Mouse (Mus musculus) lung, postnatal 25 days (tissue): ENCODE results near the gene Fam187b.

Experiments
- DNase-seq: peaks from one replicate; pipeline ENCODE4 v3.0.0; 2022; ENCODE audit warnings: low spot score

Fam187b gene

DNA sequence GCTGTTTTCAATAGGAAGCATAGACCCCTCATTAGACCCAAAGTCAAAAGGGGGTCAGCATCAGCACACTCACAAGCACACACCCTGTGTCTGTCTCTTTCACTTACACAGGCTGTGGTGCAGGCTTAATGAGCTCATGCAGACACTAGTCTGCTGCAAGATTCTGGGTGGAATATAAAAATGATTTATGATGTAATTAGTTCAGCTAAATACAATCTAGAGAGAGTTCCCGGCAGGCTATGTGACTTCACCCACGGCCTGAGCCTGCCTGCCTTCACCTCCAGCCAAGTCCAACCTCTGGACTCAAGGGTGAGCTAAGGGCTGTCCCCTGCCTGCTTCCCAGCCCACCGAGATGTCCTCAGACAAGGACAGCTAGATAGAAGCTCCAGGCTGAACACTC, 35.3 kb downstream of the Fam187b start:
- no peak for DNase-seq

DNA sequence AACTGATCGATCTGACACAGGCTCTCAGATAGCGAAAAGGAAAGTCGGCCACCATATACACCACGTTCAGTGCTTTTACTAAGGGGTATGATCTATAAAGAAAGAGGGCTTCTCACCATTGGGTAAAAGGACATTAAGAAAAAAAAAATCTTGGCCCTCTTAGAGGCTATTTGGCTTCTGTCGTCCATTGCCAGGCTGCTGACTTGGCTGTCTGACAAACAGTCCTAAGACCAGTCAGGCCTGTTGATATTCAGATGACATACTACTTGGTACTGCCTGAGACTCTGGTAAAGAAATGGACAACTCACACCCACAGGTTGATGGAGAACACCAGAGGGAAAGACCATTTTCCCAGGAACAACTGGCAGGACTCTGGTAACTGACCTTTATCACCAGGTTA, 39.4 kb downstream of the Fam187b start:
- DNase-seq, result no peak

DNA sequence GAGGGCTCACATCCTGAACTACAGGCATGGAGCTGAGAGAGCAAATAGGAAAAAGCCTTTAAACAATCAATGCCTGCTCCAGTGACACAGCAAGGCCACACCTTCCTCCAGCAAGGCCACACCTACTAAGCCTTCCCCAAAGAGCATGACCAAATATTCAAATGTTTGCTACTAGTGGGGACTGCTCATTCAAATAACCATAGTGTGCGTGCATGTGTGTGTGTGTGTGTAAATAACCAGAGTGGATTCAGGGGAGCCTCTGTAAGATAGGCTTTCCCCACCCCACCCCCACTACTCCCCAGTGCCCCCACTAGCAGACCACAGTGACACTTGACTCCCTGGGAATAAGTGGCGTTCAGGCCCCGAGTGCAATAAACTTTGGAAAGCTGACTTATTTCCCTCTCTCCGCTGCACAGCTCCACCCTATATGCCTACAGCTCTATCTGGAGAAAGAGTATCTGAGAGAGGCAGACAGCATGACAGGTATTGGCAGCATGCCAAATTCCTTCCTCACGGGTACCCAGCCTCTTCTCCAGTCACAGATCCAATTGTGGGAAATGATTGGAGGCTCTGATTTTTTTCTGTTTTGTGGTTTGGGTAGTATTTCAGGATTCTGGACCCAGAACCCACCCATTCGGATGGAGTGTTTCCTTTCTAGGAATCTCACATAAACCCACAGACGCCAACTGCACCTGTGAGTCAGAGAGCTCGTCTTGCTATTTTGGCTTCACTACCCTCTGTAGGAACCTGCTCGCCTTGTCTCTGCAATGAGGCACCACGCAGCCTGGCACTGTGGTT, 43.7 kb downstream of the Fam187b start:
- DNase-seq, result no peak

DNA sequence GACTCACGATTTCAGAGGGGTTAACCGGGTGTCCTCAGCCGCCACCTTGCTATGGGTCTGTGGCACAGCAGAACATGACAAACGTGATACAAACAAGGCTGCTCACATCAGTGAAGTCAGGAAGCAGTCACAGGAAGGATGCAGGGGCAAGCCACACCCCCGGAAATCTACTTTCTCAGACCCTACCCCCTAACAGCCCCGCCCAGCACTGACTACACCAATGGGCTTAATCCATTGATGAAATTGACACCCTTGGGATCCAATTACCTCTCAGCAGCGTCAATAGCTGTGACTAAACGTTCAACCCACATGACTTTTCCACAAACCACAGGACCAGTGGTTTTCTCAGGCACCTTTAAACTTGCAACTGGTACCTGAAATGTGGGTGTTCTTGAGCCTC, 55.0 kb downstream of the Fam187b start:
- no peak for DNase-seq

DNA sequence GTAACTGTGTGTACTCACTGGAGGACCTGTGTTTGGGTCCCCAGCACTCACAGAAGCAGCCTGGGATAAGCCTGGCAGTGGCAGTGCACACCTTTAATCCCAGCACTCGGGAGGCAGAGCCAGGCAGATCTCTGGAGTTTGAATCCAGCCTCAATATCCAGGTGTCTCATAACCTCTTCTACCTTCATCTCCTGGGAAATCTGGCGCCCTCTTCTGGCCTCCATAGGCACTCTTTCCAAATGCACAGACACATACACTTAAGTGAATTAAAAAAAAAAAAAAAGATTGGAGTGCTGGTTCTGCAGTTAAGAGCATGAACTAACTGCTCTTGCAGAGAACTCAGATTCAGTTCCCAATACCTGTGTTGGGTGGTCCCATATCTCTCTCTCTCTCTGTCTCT, 57.1 kb downstream of the Fam187b start:
- no peak for DNase-seq

DNA sequence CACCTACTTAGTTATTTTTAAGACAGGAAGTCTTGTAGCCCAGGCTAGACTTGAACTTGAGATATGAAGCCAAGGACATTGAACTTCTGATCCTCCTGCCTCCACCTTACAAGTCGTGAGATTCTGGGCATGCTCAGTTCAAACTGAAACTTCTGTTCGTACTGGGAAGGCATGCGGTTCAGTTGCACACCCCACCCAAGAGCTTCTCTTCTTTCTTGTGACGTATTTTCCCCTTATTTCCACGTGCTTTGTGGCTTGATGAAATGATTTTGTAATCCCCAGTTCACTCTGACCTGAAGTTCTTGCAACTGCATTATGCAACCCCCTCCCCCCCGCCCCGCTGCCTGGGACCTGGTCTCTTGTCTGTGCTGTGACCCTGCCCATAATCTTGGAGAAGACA, 58.1 kb downstream of the Fam187b start:
- no peak for DNase-seq

DNA sequence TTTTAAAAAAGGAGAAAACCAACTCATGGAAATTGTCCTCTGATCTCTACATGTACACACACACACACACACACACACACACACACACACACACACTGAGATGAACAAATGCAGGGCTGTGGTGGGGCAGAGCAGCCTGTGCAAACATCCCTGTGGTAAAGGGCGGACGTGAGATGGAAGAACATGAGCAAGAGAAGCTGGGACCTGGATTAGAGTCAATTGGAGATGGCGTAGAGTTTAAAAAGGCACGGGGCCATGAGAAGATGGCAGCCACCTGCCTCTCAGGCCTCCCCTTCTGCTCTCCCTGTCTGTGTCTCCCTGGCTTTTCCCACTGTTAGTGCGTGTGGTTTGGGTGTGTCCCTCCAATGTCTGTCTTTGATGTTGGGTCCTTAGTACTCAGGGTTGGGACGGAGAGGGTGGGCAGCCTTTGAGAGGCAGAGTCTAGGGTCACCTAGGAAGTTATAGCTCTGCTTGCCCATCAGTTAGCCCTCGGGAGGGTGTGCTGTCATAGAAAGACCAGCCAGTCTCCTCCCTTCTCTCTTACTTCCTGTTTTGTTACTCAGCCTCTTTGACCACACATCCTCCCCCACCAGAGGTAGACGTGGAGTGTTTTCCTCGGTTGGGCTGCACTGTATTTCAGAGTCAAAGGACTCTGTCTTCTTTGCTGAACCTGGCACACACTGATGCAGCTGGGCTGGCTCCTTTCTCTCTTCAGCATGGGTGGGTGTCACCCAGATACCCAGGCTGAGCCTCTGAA, 60.0 kb downstream of the Fam187b start:
- peak; percentile 73 for DNase-seq

DNA sequence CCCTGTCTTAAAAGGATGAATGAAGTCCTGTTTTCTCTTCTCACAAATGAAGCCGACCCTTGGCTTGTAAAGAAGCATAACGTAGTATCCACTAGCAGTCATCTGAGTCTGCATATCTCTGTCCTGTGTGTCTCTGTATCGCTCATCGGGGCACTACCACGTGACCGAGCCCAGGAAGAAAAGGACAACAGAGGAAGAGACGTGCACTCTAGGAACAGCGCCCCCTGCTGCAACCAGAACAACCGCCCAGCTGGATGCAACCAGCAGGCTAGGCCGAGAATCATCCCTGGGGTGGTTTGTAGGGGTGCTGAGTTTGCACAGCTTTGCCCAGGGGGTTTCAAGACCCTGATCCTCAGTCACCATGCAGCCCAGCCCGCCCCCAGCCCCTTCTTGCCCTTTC, 61.2 kb downstream of the Fam187b start:
- no peak for DNase-seq

DNA sequence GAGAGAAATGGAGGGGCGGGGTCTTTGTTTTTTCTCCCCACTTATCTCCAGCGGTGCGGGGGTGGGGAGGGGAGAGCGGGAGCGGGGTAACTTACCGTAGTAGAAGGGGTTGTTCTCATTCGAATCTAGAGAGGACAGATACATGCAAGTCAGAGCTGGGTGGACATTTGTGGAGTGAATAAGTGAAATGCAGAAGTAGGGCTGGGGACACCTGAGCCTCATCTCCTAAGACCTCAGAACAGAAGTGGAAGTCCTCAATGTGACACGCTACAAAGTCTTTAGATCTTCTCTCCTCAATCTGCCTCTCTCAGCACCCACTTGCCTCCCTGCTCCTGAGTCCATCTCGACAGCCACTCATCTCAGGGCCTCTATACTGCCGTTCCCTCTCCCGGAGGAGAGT, 61.7 kb downstream of the Fam187b start:
- no peak for DNase-seq

DNA sequence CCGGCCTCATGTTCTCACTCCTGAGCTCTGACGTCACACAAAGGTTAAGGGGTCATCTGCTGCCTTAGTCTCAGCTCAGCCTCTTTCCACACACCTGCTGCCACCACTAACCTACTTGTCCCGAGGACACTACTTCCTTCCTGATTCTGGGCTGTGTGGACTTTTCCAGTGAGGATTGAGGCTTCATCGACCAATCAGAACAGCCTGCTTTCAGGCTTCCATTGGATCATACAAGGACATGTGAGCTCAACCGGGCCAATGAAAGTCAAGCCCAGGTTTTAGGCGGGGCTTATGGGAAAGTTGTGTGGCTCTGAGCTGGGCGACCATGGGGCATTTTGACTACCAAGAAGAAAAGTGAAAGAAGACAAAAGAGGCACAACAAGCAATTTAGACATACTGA, 63.3 kb downstream of the Fam187b start:
- no peak for DNase-seq

DNA sequence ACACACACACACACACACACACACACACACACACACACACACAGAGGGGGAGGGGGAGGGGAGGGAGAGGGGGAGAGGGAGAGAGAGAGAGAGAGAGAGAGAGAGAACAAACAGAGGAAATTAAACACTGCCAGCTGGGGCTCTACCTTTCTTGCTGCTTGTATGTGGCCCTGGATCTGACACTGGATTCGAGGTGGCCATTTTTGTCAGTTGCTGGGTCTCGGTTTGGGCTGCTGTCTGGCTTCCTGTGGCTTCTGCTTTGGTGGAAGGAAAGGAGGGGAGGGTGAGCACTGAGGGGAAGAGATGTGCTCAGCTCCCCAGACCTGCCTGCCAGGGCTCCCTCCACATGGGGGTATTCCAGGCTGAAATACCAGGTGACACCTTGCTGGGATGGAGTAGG, 64.1 kb downstream of the Fam187b start:
- no peak for DNase-seq

DNA sequence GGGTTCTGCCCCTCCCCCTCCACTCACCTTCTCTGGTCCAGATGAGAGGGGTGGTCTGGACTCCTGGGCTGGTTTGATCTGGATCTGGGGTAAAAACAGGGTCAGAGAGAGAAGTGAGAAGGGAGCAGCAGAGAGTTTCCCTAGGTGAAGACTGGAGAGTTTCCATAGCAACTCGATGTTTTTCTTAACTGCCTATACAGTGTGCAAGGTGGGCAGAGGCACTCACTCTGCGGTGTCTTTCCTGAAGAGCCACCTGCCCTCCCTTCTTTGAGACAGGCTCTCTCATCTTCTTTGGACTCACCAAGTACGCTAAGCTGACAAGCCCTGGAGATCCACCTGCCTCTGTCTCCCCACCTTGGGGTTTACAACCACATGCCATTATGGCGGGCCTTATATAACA, 65.4 kb downstream of the Fam187b start:
- DNase-seq, result no peak
